Mouse (Mus musculus) heart, embryonic 10.5 days (tissue): ENCODE data around the gene Cldn13. TPM values are rescaled to one million over a fixed set of nuclear protein-coding genes. Genes with fewer than 3 reads are reported as not detected.

ENCODE experiments used
- DNase-seq: peaks from one replicate; pipeline ENCODE4 v3.0.0-alpha.2; 2017; ENCODE audit warnings: low spot score
- H3K27ac ChIP-seq: fragments of 300-500 bp; sonication (generic); 2 replicates; pipeline ENCODE4 v1.5.1; 2016; ENCODE audit warnings: mild to moderate bottlenecking
- H3K27me3 ChIP-seq: fragments of 300-500 bp; sonication (generic); 2 replicates; pipeline ENCODE4 v1.6.1; 2016; ENCODE audit warnings: mild to moderate bottlenecking; ENCODE audit not compliant: poor library complexity, insufficient read depth, severe bottlenecking
- H3K36me3 ChIP-seq: fragments of 300-500 bp; sonication (generic); 2 replicates; pipeline ENCODE4 v1.6.1; 2016; ENCODE audit warnings: mild to moderate bottlenecking, moderate library complexity
- H3K4me1 ChIP-seq: fragments of 300-500 bp; sonication (generic); 2 replicates; pipeline ENCODE4 v1.6.1; 2016; ENCODE audit warnings: mild to moderate bottlenecking
- H3K4me3 ChIP-seq: fragments of 300-500 bp; sonication (generic); 2 replicates; pipeline ENCODE4 v1.5.1; 2016; ENCODE audit warnings: mild to moderate bottlenecking, moderate library complexity
- H3K9me3 ChIP-seq: fragments of 300-500 bp; sonication (generic); 2 replicates; pipeline ENCODE4 v1.6.1; 2016; ENCODE audit warnings: mild to moderate bottlenecking, moderate library complexity
- WGBS: fragments of 180-500 bp; shearing (Covaris S2); methylation state at CpG from one replicate; pipeline ENCODE4 v1.1.7; 2016; 5-methylcytosine and 5-hydroxymethylcytosine counted together
- polyA plus RNA-seq: library from polyadenylated mRNA; unstranded; fragments of >200 nt; fragmentation: Nextera tagmentation; extraction: Ambion mirVana; gene quantifications from 2 replicates; pipeline ENCODE4 v1.2.1, GENCODE M21; 2016

The Cldn13 gene
- polyA plus RNA-seq, 1 experiment from 2014 or later, result 6.1 TPM

DNA sequence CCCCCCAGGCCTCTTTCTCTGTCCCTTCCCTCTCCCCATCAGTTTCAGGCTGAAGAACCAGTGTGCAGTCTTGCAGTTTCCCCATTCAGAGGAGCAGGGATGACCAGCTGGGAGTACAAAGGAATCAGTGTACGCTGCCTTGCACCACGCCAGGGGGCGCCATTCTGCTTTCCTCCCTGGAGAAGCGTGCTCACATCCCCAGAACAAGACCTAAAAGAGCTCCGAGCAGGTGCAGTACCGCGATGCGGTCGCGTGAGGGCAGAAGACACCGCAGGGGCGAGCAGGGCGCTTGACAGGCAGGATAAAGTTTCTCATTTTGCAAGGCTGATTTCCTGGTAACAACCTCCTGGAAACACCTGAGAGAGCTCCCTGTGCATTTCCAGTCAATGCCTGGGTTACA lies 8.2 kb downstream of the Cldn13 start:
- Histone ChIP-seq H3K9me3 (no peaks in the 10 kb centered on the region), H3K4me1 (no peaks in the 10 kb centered on the region), H3K27ac (no peak overlapping the region)

DNA sequence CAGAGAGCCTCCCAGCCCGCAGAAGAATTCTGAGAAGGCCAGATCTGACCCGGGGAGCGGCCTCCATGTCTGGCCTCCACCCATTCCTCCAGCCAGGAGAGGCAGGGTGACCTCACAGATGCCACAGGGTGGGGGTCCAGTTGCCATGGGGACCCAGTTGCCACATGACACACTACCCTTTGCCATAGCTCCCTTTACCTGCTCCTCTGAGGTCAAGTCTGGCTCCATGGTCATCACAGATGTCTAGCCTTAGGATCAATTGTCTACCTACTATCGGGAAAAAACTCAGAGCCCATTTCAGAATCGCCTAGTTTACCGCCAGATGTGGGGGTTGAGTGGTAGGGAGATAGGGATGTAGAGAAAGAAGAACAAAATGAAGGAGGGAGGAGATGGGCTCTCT lies 8.7 kb downstream of the Cldn13 start, which contains the start of gene Tmem270:
Tmem270 (minus strand) TSS at position 101 of the 400 bp plus-strand sequence.
- peaks cover under 1% of the 10 kb centered on the region; the same call in 1 of the 2 replicates for H3K4me1 ChIP-seq
- no peaks in the 10 kb centered on the region for H3K9me3 ChIP-seq
- no peak within 1 kb of the TSS for H3K27ac ChIP-seq
- WGBS, result 76% methylated on average over 6 of the region's 6 CpGs
- no peak within 1 kb of the TSS for H3K4me3 ChIP-seq
- H3K36me3 ChIP-seq, result no peaks in the 10 kb centered on the region
- no peak for DNase-seq
- H3K27me3 ChIP-seq, result peaks cover 12% of the 10 kb centered on the region; the same call in 1 of the 2 replicates

More for the DNA sequence above, 8.2 kb downstream of the Cldn13 start:
- peaks cover 10% of the 10 kb centered on the region; the same call in 1 of the 2 replicates for H3K27me3 ChIP-seq
- WGBS, result under 1% methylated on average over 13 of the region's 13 CpGs
- no peaks in the 10 kb centered on the region for H3K36me3 ChIP-seq
- H3K4me3 ChIP-seq, result no peak overlapping the region
- peak; percentile 96 for DNase-seq

DNA sequence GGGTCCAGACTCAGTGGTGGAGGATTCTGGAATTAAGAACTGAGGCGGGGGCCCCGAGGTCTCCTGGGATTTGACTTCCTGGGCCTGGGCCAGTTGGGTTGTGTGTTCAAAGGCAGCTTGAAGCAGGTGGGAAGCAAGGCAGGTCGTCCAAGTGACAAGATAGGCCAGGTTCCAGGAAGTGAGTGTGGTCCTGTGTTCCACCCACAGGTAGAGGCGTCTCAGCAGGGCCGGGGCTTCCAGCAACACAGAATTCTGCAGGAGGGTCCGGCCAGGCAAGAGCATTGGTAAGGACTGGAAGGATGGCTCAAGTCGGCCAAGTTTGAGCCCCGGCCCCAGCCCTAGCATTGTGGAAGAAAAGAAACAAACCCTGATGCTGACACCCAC lies 13.7 kb downstream of the Cldn13 start:
- no peak for DNase-seq
- Histone ChIP-seq H3K27ac (no peak overlapping the region), H3K27me3 (peaks cover 28% of the 10 kb centered on the region), H3K4me3 (no peak overlapping the region), H3K36me3 (no peaks in the 10 kb centered on the region), H3K9me3 (no peaks in the 10 kb centered on the region), H3K4me1 (peaks cover 23% of the 10 kb centered on the region)
- WGBS, result 67% methylated on average over 8 of the region's 8 CpGs

DNA sequence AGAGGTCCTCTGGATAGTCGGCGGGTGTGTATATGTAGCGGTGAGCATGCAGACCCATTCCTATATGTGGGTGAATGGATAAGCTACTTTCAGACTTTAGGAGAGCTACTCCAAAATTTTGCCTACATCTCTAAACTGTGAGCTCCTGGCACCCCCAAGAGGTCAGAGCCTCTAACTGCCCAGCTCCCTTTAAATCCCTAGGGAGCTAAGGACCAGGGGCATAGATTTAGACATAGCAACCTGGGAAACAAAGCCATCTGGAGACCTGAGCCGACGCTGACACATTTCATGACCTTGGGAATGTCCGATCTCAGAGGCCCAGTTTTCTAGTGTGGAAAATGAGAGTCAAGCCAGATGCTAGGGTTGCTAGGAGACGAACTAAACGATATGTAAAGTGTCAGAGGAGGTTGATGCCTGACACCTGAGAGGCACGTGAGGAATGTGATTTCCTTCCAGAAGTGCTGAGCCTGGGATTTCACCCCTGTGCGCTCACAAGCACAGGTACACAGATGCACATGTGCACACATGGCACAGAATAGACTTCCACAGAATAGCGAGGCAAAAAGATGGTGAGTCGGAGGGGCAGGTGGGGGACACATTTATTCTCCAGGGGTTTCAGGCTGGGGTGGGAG lies 14.2 kb downstream of the Cldn13 start:
- no peaks in the 10 kb centered on the region for H3K36me3 ChIP-seq
- H3K4me3 ChIP-seq, result no peak overlapping the region
- no peak overlapping the region for H3K27ac ChIP-seq
- no peaks in the 10 kb centered on the region for H3K9me3 ChIP-seq
- 41% methylated on average over 12 of the region's 12 CpGs for WGBS
- peaks cover 29% of the 10 kb centered on the region for H3K27me3 ChIP-seq
- no peak for DNase-seq
- peaks cover 24% of the 10 kb centered on the region for H3K4me1 ChIP-seq

DNA sequence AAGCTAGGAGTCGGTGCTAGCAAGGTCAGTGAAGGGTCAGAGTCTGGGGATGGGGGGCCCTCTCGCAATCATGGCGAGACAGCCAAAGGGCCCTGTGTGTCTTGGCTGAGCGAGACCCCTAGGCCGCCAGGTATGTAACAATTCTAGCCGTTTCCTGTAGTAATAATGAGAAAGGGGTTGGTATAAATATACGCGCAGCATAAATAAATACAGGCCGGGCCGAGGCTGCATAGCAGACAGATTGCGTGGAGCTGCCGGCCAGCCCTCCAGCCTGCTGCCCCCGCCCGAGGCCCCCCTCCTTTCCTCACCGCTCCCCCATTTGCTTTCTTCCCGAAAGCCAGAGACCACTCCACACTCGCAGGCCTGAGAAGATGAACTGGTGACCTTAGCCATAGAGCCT lies 17.7 kb downstream of the Cldn13 start:
- 76% methylated on average over 17 of the region's 17 CpGs for WGBS
- no peaks in the 10 kb centered on the region for H3K9me3 ChIP-seq
- peaks cover 26% of the 10 kb centered on the region for H3K27me3 ChIP-seq
- 0 out of 2 replicates have a peak overlapping the region, but pooled peaks have one; percentile 62 for H3K27ac ChIP-seq
- H3K36me3 ChIP-seq, result no peaks in the 10 kb centered on the region
- no peak overlapping the region for H3K4me3 ChIP-seq
- peaks cover 27% of the 10 kb centered on the region for H3K4me1 ChIP-seq
- DNase-seq, result no peak

DNA sequence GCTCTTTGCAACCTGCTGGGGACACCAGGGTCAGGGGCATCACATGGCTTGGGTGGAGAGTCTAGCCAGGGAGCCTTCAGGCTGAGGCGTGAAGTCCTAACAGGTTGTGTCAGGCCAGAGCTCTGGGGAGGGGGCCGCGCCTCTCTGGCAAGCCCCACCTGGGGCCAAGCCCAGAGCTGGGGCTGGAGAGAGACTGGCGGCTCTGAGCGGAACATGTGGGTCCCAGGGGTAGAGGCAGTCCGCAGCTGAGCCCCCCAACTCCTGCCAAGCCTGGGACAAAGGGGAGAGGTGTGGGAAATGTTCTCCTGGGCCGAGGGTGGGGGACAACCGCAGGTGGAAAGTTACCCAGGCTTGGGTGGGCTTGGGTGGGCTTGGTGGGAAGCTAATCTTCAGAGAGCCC lies 18.4 kb downstream of the Cldn13 start:
- Histone ChIP-seq H3K36me3 (no peaks in the 10 kb centered on the region), H3K27me3 (peaks cover 23% of the 10 kb centered on the region), H3K27ac (peak overlapping the region; percentile 62; the same call in 1 of the 2 replicates), H3K9me3 (no peaks in the 10 kb centered on the region), H3K4me1 (peaks cover 27% of the 10 kb centered on the region), H3K4me3 (no peak overlapping the region)
- WGBS, result 88% methylated on average over 8 of the region's 8 CpGs
- no peak for DNase-seq

DNA sequence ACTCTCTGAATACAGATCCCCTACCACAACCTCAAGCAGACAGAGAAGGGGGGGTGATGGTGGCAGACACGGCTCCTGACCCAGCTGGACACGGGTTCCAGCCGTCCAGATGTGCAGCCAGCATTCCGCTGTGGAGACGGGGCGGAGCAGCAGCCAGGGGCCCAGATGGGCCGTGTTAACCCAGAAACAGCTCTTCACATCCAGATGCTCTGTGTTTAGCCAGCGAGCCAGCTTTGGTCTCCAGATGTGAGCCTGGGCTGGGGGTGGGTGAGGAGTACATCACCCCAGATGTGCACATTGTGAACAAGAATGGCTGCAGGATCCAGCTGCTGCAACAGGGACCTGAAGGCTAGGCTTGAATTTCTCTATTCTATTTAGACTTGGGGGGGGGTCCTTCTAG lies 20.0 kb downstream of the Cldn13 start:
- WGBS, result 80% methylated on average over 8 of the region's 8 CpGs
- no peaks in the 10 kb centered on the region for H3K36me3 ChIP-seq
- no peak overlapping the region for H3K4me3 ChIP-seq
- no peak overlapping the region for H3K27ac ChIP-seq
- DNase-seq, result no peak
- H3K27me3 ChIP-seq, result peaks cover 15% of the 10 kb centered on the region
- no peaks in the 10 kb centered on the region for H3K9me3 ChIP-seq
- H3K4me1 ChIP-seq, result peaks cover 29% of the 10 kb centered on the region

DNA sequence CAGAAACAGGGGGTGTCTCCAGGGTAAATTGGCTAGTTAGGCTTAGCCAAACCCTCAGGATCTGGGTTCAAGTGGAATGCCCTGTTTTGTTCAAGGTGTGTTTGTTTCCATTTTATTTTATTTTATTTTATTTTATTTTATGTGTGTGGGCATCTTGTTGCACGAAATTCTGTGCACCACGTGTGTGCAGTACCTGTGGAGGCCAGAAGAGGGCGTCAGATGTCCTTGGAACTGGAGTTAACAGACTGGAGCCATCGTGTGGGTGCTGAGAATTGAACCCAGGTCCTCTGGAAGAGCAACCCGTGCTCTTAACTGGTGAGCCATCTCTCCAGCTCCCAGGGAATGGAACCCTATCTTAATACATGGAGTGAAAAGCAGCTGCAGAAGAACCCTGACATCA lies 22.6 kb downstream of the Cldn13 start:
- 76% methylated on average over 5 of the region's 5 CpGs for WGBS
- DNase-seq, result no peak
- Histone ChIP-seq H3K27me3 (0 out of 2 replicates have a peak, but pooled peaks cover 13% of the 10 kb centered on the region), H3K4me3 (no peak overlapping the region), H3K27ac (no peak overlapping the region), H3K9me3 (no peaks in the 10 kb centered on the region), H3K36me3 (no peaks in the 10 kb centered on the region), H3K4me1 (peaks cover 30% of the 10 kb centered on the region)

DNA sequence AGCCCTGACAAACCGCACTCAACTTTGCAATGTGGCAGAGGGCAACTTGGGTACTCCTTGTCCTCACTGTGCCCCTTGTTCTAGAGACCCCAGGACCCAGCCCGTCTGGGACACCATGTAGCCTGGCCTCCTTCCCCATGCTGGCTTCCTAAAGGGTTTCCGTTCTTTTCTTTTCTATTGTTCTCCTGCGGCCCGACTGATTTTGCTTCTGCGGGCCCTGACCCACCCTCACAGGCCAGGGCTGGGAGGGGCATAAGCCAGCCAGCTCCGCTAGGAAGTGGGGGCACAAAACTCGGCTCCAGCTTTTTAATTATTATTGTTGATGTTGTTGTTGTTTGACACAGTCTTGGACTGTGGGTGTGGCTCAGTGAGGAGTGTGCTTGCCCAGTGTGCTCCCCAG lies 23.8 kb downstream of the Cldn13 start:
- peak overlapping the region; percentile 13 for H3K27ac ChIP-seq
- 0 out of 2 replicates have a peak, but pooled peaks cover 4% of the 10 kb centered on the region for H3K27me3 ChIP-seq
- DNase-seq, result no peak
- H3K4me3 ChIP-seq, result no peak overlapping the region
- WGBS, result 73% methylated on average over 8 of the region's 8 CpGs
- no peaks in the 10 kb centered on the region for H3K9me3 ChIP-seq
- no peaks in the 10 kb centered on the region for H3K36me3 ChIP-seq
- peaks cover 22% of the 10 kb centered on the region for H3K4me1 ChIP-seq

DNA sequence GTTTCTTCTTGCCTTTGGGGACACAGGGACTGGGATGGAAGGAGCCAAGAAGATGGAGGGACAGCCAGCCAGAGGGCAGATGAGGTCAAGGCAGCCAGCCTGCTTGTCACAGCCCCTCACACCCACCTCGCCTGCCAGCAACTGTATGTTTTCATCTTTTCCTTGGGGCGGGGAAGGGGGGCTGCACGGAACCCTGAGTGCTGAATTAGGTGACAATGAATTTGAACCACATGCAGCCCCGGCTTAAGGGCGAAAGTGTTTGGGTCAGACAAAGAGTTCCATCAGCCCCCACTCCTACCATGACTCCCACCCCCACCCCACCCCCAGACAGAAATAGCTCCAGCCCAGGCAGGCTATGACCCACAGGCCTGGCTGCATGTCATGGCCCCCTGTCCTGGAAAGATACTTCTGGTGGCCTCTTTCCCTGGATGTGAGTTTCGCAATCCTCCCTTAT lies 24.7 kb downstream of the Cldn13 start:
- Histone ChIP-seq H3K27ac (peak overlapping the region; percentile 13; the same call in 1 of the 2 replicates), H3K4me3 (no peak overlapping the region), H3K4me1 (peaks cover 22% of the 10 kb centered on the region), H3K36me3 (no peaks in the 10 kb centered on the region), H3K9me3 (no peaks in the 10 kb centered on the region), H3K27me3 (0 out of 2 replicates have a peak, but pooled peaks cover 4% of the 10 kb centered on the region)
- 69% methylated on average over 6 of the region's 6 CpGs for WGBS
- no peak for DNase-seq

DNA sequence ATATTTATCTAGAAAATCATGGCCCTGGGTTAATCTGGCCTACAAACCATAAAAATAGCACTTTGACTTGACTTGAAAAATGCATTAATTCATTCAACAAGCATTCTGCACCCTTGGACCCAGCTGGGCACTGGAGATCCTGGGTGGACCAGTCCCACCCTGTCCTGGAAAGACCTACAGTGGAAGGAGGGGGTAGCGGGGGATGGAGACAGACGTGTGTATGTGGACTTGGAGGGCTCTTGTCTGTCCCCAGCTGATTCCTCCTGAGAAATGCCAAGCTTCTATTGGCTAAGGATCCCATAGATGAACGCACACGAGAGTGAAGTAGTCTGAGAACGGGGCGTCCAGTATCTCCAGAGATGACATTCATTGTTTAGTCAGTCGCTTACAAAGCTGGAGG lies 26.8 kb downstream of the Cldn13 start:
- peaks cover 18% of the 10 kb centered on the region for H3K4me1 ChIP-seq
- H3K4me3 ChIP-seq, result no peak overlapping the region
- DNase-seq, result no peak
- H3K27ac ChIP-seq, result no peak overlapping the region
- no peaks in the 10 kb centered on the region for H3K36me3 ChIP-seq
- H3K27me3 ChIP-seq, result 0 out of 2 replicates have a peak, but pooled peaks cover 4% of the 10 kb centered on the region
- no peaks in the 10 kb centered on the region for H3K9me3 ChIP-seq
- 82% methylated on average over 7 of the region's 7 CpGs for WGBS

DNA sequence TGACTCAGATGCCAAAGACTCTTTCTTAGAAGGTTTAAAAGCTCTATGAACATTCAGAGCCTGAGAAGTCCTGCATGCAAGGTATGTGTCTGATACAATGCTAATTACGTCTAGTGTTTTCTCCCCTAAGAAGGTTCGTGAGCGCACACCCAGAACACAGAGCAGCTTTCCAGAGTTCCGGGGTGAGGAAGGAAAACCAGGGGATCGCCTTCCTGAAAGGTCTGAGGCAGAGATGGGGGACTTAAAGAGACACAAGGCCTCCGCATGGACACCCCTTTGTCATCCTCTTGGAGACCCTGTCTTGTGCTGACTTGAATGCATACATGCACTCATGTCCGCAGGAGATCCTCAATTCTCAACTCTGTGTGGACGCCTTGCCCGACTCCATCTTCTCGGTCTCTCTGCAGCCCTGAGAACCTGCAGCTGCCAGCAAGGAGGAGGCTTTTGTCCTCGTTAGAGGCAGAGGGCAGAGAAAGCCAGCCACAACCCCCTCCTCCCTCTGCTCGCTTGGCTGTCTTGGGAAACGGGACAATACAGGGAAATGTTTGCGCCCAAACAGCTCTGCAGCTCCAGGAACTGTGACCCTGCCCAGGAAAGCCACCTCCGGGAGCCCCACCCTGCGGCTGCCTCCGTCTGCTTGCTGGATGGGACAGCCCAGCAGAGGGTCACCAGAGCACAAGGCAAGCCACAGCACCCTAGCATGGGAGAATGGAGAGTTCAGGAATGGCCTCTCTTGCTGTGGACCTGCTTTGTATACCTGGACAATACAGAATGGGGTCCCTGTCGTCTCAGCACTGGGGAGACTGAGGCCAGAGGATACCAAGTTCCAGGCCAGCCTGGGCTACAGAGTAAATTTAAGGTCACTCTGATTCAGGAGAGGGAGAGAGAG lies 27.6 kb downstream of the Cldn13 start:
- Histone ChIP-seq H3K4me1 (peaks cover 18% of the 10 kb centered on the region), H3K36me3 (no peaks in the 10 kb centered on the region), H3K4me3 (no peak overlapping the region), H3K27me3 (0 out of 2 replicates have a peak, but pooled peaks cover 4% of the 10 kb centered on the region), H3K9me3 (no peaks in the 10 kb centered on the region), H3K27ac (peak overlapping the region; percentile 69)
- DNase-seq, result no peak
- WGBS, result 58% methylated on average over 18 of the region's 18 CpGs

DNA sequence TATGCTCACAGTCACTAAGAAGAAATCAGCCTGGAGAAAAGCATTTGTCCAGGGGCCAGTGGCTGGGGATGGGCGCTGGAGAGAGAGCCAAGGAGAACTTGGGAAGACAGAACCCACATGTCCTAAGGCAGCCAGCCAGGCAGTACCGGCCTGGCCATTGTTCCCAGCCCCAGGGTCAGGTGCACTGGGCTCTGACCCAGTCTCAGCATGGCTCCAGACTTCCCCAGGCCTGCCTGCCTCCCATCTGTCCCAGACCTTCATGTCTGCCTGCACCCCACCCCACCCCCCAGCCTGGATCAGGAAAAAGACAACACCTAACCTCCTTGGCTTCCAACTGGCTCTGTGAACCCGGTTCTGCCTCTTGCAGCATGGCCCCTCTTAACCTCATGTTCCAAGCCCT lies 32.2 kb downstream of the Cldn13 start:
- H3K27me3 ChIP-seq, result 0 out of 2 replicates have a peak, but pooled peaks cover 3% of the 10 kb centered on the region
- WGBS, result 73% methylated on average over 3 of the region's 3 CpGs
- no peaks in the 10 kb centered on the region for H3K36me3 ChIP-seq
- peaks cover 2% of the 10 kb centered on the region; the same call in 1 of the 2 replicates for H3K9me3 ChIP-seq
- DNase-seq, result no peak
- H3K4me3 ChIP-seq, result no peak overlapping the region
- H3K27ac ChIP-seq, result no peak overlapping the region
- H3K4me1 ChIP-seq, result peaks cover 7% of the 10 kb centered on the region
